Mouse (Mus musculus): Measurements from ENCODE around the gene Vmn2r83.

DNA sequence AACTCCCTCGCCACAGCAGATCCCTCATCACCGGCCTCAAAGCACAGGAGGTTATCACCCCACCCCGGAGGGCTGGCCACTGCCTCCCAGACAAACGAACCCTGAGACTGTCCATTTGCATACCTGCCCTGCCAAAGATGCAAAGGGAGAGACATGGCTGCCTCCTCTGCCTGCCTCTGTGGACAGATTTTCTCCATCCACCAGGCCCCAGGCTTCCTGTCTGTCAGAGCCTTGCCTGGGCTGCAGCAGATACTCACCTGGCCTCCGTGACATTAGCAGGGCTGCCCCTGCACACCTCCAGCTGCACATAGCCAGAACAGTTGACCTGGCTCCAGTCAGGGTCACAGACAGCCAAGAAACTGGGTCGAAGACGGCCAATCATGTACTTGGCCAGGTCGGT lies 61.7 kb downstream of the Vmn2r83 start:
- TF ChIP-seq CTCF (IDR thresholded peaks at IDR 0.05; ENCODE audit: control insufficient read depth, insufficient read depth, insufficient replicate concordance, low read depth, low read length) (no peak), POLR2A (IDR thresholded peaks at IDR 0.05; ENCODE audit: control insufficient read depth, low read depth, low read length) (no peak)

All from testis, adult 2 months (tissue).